Mouse (Mus musculus) heart, adult 9 months (tissue): ENCODE measurements around the gene Lrmda.

ENCODE experiments used
- DNase-seq, 2 experiments: peaks; one replicate each; pipeline ENCODE4 v3.0.0; 2022; ENCODE audit warnings: low spot score in 2 of 2

Gene Lrmda

DNA sequence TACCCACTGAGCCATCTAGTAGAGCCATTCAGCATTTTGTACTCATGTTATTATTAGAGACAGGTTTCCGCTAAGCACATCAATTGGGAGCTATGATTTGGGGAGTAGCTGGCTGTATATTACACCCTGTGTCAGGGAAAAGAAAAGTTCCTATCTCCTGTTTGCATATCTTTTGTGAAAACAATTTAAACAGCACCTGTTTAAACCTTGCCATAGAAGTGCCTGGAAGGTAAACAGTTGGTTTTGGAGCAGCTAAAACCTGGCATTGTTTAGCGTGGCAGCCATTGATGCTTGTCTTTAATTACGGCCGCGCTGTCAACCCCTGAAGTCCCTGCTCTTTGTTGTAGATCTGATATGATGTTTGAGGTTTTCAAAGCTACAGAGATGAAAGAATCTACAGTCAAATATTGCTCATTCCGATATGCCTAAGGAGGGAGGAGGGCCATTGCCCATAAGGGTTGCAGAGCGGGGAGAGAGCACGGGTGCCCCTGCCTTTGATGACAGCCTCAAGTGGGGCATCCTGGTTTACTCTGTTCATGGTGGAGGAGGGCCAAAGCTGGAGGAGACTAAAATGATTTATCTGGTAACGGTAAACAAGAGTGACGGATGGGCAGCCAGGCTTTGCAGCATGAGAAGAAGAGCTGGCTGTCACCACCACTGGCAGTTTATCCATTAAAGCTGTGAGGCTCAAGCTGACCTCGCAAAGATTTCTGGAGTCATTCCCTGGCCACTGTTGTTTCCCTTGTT is 306.9 kb downstream of the Lrmda start:
- DNase-seq, result no peak

DNA sequence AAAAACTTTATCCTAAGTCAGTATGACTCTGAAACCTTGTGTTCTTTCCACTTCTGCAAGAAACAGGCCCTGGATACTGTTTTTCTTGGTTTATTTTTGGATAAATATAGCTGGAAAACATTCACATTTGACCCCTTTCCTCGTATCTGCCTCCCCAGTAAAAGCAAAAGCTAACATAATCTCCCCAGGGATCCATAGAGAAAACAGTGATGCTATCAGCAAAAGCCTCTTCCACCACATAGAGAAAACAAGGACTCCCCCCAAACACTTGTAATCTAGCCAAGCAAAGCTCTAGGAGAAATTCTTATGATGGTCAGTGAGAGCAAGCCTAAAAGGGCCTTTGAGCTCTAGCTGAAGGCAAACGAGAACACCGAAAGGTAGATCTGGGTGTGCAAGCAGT is 309.7 kb downstream of the Lrmda start:
- peak in 1 of 2 experiments; percentile 48 for DNase-seq

DNA sequence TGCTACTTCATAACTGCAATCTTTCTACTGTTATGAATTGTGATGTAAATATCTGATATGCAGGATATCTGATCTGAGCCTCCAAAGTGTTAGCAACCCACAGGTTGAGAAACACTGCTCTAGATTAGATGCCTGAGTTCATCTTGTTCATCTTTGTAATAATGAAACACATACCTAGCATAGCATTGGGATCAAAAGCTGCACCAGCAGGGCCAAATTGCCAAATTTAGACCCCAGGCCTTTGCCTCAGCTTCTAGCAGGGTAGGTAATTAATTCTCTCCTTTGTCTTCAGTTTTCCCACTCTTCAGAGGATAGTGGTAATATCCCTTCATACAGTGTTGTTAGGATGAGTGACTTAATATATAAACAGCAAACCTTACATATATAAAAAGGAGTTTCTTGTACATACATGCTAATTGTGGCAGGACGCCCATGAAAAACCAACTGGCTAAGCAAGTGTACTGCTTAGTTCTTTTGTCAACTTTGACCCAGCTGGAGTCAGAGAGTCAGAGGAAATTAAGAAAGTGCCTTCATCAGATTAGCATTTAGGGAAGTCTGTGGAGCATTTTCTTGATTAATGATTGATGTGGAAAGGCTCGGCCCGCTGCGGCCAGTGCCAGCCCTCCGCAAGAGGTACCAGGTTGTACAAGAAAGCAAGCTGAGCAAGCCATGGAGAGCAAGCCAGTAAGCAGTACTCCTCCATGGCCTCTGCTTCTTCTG is 315.7 kb downstream of the Lrmda start:
- no peak for DNase-seq

DNA sequence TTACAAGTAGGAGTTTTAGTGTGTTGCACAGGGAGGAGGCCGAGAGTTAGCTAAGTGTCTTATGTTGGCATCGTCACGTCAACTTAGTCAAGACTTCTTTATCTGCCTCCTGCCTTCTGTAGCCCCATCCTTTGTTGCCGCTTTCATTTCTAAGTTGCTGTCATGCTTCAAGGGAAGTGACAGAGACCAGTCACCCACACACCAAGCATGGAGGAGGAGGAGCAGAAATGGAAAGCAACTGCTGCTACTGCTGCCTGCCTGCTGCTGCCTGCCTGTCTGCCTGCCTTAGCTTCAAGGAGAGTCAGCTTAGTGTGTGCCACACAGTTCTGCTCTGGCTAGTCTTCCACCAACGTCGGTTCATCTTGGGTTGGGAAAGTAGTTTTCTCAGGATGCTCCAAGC is 319.7 kb downstream of the Lrmda start:
- DNase-seq, result no peak

DNA sequence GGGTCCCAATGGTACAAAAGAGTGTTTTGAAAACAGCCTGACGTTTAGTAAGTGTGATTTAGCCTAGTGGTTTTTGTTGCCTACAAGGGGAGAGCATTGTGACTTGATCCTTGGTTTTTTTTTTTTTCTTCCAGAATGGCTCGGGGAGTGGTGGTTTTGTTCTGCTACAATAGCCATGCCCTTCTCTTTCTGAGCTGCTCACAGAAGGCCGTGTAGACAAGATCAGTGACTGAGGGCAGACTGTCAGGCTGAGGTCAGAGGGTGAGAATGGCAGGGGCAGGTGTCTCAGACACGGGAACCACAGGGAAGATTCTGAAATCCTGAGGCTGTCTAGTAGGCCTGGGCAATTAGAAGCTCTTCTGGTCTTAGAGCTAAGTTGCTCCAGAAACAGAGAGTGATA is 323.8 kb downstream of the Lrmda start:
- no peak for DNase-seq

DNA sequence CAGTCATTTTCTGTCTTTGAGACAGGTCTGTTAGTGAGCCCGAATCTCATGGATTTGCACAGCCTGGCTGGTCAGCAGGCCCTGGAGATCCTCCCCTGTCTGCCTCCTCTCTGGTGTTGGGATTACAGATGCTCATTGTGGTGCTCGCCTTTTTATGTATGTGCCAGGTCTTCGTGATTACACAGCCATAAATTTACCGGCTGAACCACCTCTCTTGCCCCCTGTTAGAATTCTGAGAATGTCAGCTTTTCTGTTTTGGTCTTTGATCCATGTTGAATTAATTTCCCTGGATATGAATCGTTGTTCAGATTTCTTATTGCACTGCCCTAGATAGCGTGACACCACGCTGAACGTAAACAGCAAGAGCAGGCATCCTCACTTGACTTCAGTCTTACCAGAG is 325.7 kb downstream of the Lrmda start:
- DNase-seq, result no peak

DNA sequence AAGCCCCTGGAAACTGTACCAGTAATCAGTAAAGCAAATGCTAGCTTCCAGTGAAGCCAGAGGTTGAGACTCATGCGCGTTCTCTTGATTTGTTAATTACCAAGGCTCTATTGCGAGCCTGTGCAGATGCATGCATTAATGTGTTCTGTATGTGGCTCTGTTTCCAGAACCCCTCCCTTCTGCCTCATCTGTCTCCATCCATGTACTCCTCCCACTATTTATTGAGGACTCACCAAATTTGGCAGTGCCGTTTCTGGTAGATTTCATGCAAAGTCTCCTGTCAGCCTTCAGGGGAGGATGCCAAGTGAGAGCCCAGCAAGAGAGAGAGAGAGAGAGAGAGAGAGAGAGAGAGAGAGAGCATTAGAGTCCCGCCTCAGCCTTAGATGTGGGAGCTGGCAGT is 334.1 kb downstream of the Lrmda start:
- DNase-seq, result no peak

DNA sequence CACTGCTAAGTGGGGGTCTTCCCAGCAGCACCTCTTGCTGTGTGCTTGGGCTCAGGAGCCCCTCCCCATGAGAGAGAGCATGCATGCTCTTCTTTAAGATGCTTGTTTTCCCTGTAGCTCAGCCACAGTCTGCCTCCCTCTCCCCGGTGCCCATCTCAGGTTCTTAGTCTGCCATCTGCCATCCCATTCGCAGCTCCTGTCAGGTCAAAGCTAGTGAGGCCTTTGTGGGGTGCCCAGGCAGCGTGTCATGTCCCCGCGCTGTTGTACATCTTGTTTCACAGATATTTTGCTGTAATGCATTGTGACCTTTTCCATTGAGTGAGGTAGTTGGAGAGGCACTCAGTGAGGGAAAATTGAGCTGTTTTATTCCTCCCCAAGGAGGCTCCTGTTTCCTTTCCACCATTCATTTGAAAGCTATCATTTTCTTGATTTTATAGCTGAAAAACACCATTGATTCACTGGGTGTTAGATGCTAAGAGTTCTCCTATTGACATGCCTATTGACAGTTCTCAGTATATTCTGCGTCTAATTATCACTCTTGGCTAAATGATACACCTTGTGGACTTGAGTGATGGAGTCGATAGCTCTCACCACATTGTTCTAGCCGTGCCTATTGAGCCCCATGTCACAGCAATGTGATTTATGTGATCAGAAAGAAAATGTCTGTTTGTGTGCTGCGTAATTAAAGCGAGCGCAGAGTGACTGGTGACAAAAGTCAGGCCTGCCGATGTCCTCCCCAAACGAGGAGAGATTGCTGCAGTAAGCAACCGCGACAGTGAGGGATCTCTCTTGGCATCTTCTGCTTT is 335.5 kb downstream of the Lrmda start:
- DNase-seq, result no peak

DNA sequence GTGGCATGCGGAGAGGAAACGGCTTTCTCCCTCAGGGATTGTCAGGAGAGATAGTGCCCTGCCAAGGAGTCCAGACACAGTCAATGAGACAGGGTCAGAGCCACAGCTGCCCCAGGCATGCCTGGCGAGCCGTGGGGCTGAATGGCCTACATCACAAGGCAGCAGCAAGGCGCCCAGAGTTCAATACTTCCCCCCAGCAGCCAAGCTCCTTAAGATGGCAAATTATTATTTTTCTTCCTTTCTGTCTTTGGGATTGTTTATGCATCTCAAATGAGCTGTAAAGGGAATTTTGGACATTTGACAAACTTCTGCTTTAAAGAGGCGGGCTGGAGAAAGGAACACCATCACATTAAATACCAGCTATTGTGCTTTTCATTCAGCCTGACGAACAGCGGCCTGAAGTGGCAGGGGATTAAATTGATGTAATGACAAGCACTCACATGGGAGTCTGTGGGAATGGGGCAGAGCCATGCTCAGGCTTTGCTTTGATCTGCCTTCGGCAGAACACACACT is 338.5 kb downstream of the Lrmda start:
- no peak for DNase-seq

DNA sequence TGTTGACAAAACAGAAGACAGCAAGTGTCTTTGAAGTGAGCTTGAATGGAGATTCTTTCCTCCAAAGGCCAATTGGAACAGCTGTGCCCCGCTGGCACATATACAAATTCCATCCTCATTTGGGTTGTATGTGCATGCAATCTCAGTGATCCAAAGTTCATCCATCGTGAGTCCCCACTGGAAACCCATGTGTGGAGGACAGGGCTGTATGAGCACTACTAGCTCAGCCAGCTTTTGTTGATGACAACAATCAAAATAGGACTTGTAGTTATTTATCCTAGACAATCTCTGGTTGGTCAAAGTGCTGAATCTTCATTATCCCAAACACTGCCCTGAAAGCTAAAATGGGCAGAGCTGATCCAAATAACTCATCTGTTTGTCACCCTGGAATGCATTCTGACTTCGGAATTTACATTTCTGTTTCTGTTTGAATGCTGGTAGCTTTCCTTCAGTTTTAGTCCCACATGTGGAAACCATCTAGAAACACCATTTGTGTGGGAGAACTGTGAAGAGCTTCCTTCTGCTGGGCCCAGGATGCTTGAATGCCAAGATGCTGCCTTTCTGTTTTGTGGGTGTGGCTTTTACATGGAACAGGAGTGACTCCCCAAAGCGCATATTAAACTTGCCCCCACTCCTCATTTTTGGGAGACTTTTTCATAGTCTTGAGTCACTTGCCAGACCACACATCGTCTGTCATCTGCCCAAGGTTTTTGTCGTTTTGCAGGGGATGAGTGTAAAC is 344.7 kb downstream of the Lrmda start:
- DNase-seq, result no peak

DNA sequence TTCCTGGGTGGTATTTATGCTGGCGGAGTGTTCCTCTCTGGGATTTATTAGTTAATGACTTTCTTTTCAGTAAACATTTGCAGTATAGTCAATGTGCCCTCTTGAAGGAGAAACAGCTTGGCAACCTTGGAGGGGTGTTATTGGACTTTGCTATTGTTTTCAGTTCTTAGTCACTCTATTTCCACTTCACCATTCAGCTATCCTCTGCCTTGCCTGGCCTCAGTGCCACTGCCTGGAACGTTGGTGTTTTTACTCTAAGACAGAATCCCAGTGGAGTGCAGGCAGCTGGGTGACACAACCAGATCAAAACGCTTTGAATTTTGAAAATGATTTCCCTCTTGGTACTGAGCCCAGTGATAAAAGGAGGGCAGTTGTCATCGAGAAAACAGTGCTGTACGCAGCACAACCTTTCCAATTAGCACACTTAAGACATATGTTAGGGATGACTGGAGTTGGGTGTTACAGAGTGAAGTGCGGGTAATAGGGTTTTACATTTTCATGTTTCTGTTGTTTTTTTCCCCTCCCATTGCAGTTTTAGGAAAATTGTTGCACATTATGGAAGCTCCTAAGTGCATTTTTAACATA is 345.4 kb downstream of the Lrmda start:
- DNase-seq, result no peak

DNA sequence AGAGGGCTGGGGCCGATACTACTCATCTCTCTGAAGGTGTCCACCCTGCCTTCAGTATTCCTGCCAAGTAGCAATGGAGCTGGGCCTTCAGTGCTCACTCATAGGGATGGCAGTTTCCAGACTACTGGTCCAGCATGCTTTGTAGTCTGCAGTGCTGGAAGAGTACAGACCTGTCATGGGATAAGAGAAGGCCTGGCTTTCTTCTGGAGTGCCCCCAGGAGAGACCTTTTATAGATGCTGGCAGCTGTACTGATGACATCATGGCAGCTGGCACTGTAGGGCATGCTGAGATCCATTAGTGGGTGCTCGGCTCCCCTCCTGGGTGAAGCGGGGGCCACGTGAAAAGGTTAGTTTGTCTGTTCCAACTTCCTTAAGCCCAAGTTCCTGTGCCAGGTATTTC is 348.1 kb downstream of the Lrmda start:
- no peak for DNase-seq

DNA sequence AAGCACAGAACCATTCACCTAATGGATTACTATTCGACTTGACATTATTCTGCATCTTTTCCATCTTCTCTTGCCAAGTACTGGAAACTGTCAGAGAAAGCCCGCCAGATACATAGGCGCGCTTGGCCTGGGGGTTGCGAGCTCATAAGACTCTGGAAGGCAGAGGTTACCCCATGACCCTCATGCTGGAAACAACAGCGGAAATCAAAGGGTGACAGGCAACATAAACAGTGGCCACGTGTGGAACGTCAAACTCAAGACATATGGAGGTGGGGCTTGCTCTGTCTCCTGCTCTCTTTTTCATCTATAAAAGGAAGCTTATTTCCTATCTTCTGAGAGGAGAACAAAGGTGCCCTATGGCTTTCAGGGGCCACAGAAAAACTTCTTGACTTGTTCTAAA is 351.6 kb downstream of the Lrmda start:
- DNase-seq, result no peak

DNA sequence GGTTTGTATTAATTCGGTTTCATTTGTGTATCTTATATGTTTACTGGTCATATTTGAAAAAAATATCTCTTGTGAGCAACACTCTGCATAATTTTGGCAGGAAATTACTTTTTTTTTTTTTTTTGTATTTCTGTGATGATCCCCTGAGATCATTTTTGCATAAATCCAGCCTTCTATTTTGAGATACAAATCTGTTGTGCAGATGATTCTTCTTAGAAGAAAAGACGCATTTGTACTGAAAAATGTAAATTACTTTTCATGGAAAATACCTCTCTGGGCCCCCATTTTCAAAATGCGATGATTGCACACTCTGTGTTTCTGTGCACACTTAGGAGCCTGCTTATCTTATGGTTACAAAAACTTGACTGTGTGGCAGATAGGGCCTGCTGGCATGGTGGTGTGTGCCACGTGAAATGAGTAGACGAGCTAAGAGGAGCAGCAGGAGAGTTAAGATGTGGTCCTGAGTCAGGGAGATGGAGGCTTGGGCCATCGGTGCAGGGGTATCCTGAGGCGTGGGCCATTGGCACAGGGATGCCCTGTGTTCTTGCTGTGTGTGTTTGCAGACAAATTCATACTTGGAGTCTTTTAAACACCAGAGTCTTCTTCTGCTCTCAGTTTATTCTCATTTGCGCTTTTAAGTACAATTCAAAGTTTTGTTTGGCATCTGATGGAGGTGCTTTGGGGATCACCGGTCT is 353.3 kb downstream of the Lrmda start:
- no peak for DNase-seq

DNA sequence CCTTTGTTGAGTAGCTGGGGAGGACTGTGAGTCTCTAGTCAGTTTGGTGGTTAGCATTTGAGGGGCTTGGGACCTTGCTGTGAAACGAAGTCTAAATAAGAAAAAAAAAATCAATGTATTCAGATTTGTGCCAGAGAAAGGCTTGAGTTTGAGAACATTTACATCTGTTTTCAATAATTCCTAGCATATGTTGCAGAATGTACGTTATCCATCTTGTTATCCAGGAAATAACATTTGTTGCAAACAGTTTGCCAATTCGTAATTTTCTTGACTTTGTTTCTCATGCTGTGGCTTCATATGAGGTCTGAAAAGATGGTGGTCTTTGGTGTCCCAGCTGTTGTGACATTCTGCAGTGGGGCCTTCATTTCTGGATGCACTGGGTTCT is 353.8 kb downstream of the Lrmda start:
- DNase-seq, result no peak

DNA sequence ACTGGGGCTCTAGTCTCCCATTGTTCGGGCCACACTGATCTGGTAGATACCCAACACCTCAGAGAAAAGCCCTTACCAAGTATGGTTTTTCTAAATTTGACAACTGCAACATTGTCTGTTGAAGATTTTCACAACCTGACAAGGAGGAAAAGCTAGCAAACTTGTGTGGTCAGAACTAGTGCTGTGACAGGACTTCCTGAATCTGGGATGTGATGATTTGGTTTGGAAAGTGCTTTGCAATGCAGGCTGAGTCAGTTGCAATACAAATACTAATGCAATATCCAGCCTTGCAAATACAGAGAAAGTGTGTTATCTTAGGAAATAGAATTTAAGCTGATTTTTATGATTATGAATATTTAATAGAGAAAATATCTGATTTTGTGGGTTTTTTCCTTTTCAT is 357.6 kb downstream of the Lrmda start:
- DNase-seq, result no peak

DNA sequence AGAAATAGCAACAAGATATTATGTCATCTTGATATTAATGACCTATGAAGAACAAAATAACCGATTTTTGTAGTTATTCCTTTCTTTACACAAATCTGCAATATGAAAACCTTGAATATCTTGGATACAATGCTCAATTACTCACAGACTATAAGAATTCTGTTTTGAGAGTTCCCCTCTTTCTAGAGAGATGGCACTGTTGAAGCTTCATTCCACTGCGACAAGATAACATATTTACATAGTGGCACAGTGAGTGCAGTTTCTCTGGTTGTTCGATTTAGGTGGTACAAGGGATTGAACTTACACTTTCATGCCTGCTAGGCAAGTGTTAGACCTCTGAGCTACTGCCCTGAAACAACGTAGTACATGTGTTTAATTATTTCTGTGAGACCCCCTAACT is 362.6 kb downstream of the Lrmda start:
- DNase-seq, result no peak

DNA sequence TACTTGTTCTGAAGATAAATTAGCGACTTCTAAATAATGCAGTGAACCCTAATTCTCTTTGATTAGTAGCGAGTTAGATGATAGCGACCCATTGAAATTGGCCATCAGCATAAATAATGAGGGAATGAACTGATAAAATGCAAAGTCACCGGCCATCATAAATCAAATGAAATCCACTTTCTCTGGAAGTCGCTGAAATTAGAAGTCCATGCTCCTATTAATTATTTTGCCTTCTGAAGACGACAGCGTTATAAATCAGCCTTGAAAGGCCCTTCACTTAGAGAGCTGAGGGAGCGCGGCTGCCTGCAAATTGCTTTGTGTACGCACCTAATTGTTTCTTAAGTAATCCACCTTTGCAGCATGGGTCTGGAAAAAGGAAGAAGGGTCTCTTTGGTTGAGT is 374.1 kb downstream of the Lrmda start:
- no peak for DNase-seq

DNA sequence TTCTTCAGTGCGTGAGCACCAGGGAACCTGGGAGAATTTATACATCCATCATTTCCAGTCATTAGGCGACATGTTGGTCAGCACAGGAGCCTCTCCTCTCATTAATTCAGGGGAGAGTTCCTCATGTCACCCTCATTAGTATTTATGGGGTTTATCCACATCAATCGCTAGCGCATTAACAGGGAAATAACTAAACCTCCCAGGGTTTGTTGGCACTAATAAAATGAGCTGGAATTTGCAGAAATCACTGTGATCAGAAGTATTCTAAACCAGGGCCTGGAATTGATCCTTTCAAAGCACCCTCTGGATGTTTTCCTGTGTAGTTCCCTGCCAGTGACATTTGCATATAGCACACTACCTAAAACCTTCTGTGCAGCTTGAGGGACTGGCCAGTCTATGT is 382.9 kb downstream of the Lrmda start:
- no peak for DNase-seq

DNA sequence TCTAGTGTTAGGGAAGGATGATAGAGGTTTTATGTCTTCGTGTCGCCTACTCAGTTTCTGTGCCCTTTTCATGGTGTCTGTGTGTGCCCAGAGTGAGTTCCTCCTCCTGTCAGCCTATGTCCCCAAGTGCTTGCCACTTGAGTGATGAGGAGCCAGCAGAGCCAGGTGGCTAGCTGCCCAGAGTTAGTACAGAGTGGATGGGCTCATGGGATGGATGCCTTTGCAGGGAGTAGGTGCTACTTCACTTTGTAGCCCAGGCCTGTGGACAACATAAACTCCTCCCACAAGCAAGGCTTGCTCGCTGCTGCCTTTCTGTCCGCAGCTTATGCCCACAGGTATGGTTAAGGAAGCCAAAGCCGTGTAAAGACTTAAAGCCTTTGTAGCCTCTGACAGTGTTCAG is 387.1 kb downstream of the Lrmda start:
- peak; percentile 21 to 28 for DNase-seq

DNA sequence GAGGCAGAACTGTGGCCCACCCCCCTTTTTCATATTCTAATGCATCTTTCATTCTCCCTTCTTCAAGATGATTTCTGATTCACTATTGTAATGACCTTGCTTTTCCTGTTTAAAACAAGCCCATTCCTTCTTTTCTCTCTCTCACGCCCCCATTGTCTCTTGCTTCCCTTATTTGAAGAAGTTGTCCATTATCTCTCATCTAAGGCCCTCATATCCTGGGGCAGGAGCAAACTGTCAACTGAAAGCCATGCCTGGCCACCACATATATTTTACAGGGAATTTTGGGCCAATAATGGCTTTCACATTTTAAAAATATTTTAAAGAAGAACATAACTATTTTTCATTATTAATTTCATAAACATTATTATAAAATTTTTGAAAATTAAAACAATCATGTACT is 391.3 kb downstream of the Lrmda start:
- DNase-seq, result no peak
